In genomic region chr3:94481429-94481828, GRCm38 (mm10) we compare ENCODE assay signal across 19 mouse cellular contexts. TPM values are rescaled to one million over a fixed set of nuclear protein-coding genes. Genes with fewer than 3 reads are reported as not detected.
A peak's percentile ranks its signal among the peaks of the same experiment; 100 is the strongest.
DNase-seq lines count a peak whose midpoint lies in the region; ATAC-seq lines count a peak whose summit lies in the region.
"Had no signal": no experiment of that assay in that cellular context is flagged by ENCODE, and none has a peak within 500 bp of the region (broad histone marks: within the 10 kb centered on the region; RNA-seq: fewer than 3 reads in every experiment).

No protein-coding gene starts in this region.

- H3K4me2 ChIP-seq in neural tube, embryonic 12.5 days (replicated peaks), result peak overlapping the region; percentile 82
- H3K4me2 ChIP-seq in midbrain, embryonic 13.5 days (replicated peaks), result peak overlapping the region; percentile 98
- H3K4me2 ChIP-seq: embryonic facial prominence, embryonic 13.5 days; limb, embryonic 12.5 days; liver, embryonic 15.5 days had no signal

- no peak for ATAC-seq in neural tube, embryonic 12.5 days (ENCODE audit: low FRiP score, low read depth)
- ATAC-seq in midbrain, embryonic 13.5 days, result no peak

- DNase-seq in cerebellum, adult 9-11 months, result peak; percentile 19
- no peak for DNase-seq in cerebellum, postnatal 4 days (ENCODE audit: low spot score in 2 of 2)
- no peak for DNase-seq in neural tube, embryonic 10.5 days (ENCODE audit: extremely low spot score, low spot score)
- no peak for DNase-seq in ovary, postnatal 14 days (ENCODE audit: low spot score)
- no peak for DNase-seq in left cerebral cortex, adult 18-20 months (ENCODE audit: low spot score in 2 of 2)
- no peak for DNase-seq in embryo, embryonic 10.5 days (ENCODE audit: low spot score)
- DNase-seq: heart, adult 2 months; lung, postnatal 36 days; right cerebral cortex, postnatal 25 days; thymus, postnatal 14 days had no signal

- no peak overlapping the region for H3K4me3 ChIP-seq in neural tube, embryonic 12.5 days
- peak overlapping the region; percentile 79 for H3K4me3 ChIP-seq in midbrain, embryonic 13.5 days (replicated peaks)
- H3K4me3 ChIP-seq: embryonic facial prominence, embryonic 13.5 days; heart, adult 2 months; limb, embryonic 12.5 days; liver, embryonic 15.5 days had no signal

- 71% methylated on average over 4 of the region's 4 CpGs for WGBS in neural tube, embryonic 12.5 days
- WGBS in midbrain, embryonic 13.5 days, result 69% methylated on average over 4 of the region's 4 CpGs

- H3K36me3 ChIP-seq in neural tube, embryonic 12.5 days, result peaks cover 23% of the 10 kb centered on the region; the same call in 1 of the 2 replicates
- peaks cover 44% of the 10 kb centered on the region for H3K36me3 ChIP-seq in midbrain, embryonic 13.5 days
- H3K36me3 ChIP-seq: embryonic facial prominence, embryonic 13.5 days; limb, embryonic 12.5 days; liver, embryonic 15.5 days had no signal

- H3K27me3 ChIP-seq in neural tube, embryonic 12.5 days (replicated peaks), result peaks cover 6% of the 10 kb centered on the region; the same call in 1 of the 2 replicates
- no peaks in the 10 kb centered on the region for H3K27me3 ChIP-seq in midbrain, embryonic 13.5 days

- H3K27ac ChIP-seq in neural tube, embryonic 12.5 days, result no peak overlapping the region
- peak overlapping the region; percentile 95 for H3K27ac ChIP-seq in midbrain, embryonic 13.5 days
- H3K27ac ChIP-seq: embryonic facial prominence, embryonic 13.5 days; heart, adult 2 months; kidney, postnatal 0 days; limb, embryonic 12.5 days; liver, embryonic 15.5 days had no signal

- H3K9ac ChIP-seq in neural tube, embryonic 12.5 days, result no peak overlapping the region
- H3K9ac ChIP-seq in midbrain, embryonic 13.5 days (replicated peaks), result peak overlapping the region; percentile 97
- H3K9ac ChIP-seq: embryonic facial prominence, embryonic 13.5 days; limb, embryonic 12.5 days; liver, embryonic 15.5 days had no signal

- H3K4me1 ChIP-seq in neural tube, embryonic 12.5 days, result peaks cover 73% of the 10 kb centered on the region
- H3K4me1 ChIP-seq in midbrain, embryonic 13.5 days (replicated peaks), result peaks cover 89% of the 10 kb centered on the region

- H3K9me3 ChIP-seq in neural tube, embryonic 12.5 days, result no peaks in the 10 kb centered on the region
- no peaks in the 10 kb centered on the region for H3K9me3 ChIP-seq in midbrain, embryonic 13.5 days
- H3K9me3 ChIP-seq: embryonic facial prominence, embryonic 13.5 days; limb, embryonic 12.5 days; liver, embryonic 15.5 days had no signal

RNA-seq across cellular contexts. Expression of gene Riiad1, which starts 1.3 kb away (rescaled TPM):
- 11.9 and 12.9 TPM in 2 replicates for polyA plus RNA-seq in neural tube, embryonic 12.5 days (2016; fragmentation: Nextera tagmentation; extraction: Ambion mirVana)
- polyA plus RNA-seq in midbrain, embryonic 13.5 days (2015; fragmentation: Nextera tagmentation; extraction: Ambion mirVana), result 24.3 and 26.1 TPM in 2 replicates
- total RNA-seq in left cerebral cortex, adult 18-20 months (2021), result 1 to 10 TPM; 6.4 to 7.8 TPM

RNA-seq across cellular contexts. Expression of gene Celf3, which starts 3.3 kb away (rescaled TPM):
- polyA plus RNA-seq in neural tube, embryonic 12.5 days (2016; fragmentation: Nextera tagmentation; extraction: Ambion mirVana), result 204 and 222 TPM in 2 replicates
- polyA plus RNA-seq in midbrain, embryonic 13.5 days (2015; fragmentation: Nextera tagmentation; extraction: Ambion mirVana), result 396 and 399 TPM in 2 replicates
- total RNA-seq in left cerebral cortex, adult 18-20 months (2021), result 100 to 1,000 TPM; 147 to 160 TPM
- total RNA-seq: monocyte, adult 5-6 weeks had no signal

RNA-seq across cellular contexts. Expression of gene Oaz3, which starts 37.7 kb away (rescaled TPM):
- polyA plus RNA-seq in neural tube, embryonic 12.5 days (2016; fragmentation: Nextera tagmentation; extraction: Ambion mirVana), result 0.81 and 0.96 TPM in 2 replicates
- polyA plus RNA-seq in midbrain, embryonic 13.5 days (2015; fragmentation: Nextera tagmentation; extraction: Ambion mirVana), result 0.89 and 1.2 TPM in 2 replicates
- not detected for total RNA-seq in left cerebral cortex, adult 18-20 months (2021)
- total RNA-seq: adrenal gland, adult 18-20 months; heart, adult 2 months; layer of hippocampus, postnatal 25 days; monocyte, adult 5-6 weeks had no signal
- polyA plus RNA-seq: embryonic facial prominence, embryonic 13.5 days had no signal

RNA-seq across cellular contexts. Expression of gene Mrpl9, which starts 38.3 kb away (rescaled TPM):
- 65.1 and 67.6 TPM in 2 replicates for polyA plus RNA-seq in neural tube, embryonic 12.5 days (2016; fragmentation: Nextera tagmentation; extraction: Ambion mirVana)
- polyA plus RNA-seq in midbrain, embryonic 13.5 days (2015; fragmentation: Nextera tagmentation; extraction: Ambion mirVana), result 61.3 and 63.2 TPM in 2 replicates
- 10 to 100 TPM; 36.9 to 37.1 TPM for total RNA-seq in left cerebral cortex, adult 18-20 months (2021)
